Mouse (Mus musculus) urinary bladder, adult 2 months (tissue): Measurements from ENCODE around the gene Mcm10. TPM values are rescaled to one million over a fixed set of nuclear protein-coding genes. Genes with fewer than 3 reads are reported as not detected.

Source experiments
- DNase-seq: peaks from one replicate; pipeline ENCODE4 v3.0.0; 2022; ENCODE audit warnings: low spot score
- polyA plus RNA-seq: library from polyadenylated mRNA; depleted of rRNA; stranded (reverse); fragments of >200 nt; gene quantifications from 2 replicates; pipeline ENCODE4 v1.2.3, GENCODE M21; 2012

Gene Mcm10
- polyA plus RNA-seq, 1 experiment, result 1.4 TPM

DNA sequence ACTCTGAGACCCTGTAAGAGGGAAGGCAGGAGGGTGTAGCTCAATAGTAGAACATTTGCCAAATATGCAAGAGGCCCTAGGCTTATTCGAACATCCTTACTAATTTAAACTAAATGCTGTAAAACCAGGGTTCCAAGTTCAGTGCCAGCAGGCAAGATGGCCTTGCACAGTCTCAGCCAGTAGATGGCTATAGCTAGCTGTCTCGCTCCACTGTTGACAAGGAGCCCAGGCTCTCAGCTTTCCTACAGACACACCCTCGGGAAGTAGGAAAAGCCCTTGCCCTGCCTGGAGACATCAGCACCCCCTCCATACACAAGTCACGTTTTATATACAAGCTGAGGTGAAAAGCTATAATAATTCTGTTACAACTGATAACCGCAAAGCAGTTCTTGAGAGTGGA, 20.1 kb upstream of the Mcm10 start:
- DNase-seq, result no peak

GRCm38 (mm10) chr2:5031215-5031614, 18.6 kb upstream of the Mcm10 start:
- DNase-seq, result no peak

GRCm38 (mm10) chr2:5029808-5030207, 17.2 kb upstream of the Mcm10 start:
- no peak for DNase-seq

- DNase-seq, result no peak
Observed at GRCm38 (mm10) chr2:5028047-5028446, 15.5 kb upstream of the Mcm10 start.

DNA sequence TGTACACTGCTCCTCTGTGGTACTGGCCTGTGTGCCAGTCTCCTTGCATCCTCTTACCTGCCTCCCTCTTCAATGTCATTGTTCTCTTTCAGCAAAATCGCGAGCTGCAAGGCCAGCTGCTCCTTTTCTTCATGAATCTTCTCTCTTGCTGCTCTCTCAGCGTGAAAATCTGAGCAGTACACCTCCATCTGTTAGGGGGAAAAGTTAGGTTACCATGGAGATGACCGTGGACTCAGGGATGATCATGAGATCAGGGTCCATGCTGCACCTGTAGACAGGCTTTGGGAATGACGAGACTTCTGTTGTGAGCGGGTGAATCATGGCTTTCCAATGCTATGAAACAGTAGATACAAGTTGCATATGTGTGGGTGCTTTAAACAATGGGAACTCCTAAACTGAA, 14.5 kb upstream of the Mcm10 start:
- no peak for DNase-seq

- no peak for DNase-seq
Observed at GRCm38 (mm10) chr2:5025162-5025733, 12.7 kb upstream of the Mcm10 start.

- no peak for DNase-seq
Observed at GRCm38 (mm10) chr2:5023699-5024399, 11.3 kb upstream of the Mcm10 start.

DNA sequence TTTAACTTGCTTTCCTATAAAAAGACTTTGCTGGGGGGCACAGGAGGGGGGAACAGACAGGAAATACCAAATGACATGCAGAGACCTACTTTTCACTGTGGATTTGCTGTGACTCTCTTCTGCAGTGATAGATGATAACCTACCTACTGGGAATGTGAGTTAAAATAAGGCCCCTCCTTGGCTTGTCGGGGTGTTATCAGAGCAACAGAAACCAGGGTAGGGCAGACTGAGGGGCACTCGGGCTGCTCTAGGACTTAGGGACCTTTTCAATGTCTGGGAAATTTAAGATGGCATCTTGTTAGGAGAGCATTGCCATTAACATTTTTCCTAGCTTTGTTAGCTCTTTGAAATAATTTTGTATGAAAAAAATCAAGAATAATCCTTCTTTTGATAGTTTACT, 10.7 kb upstream of the Mcm10 start:
- DNase-seq, result no peak

- DNase-seq, result no peak
Observed at GRCm38 (mm10) chr2:5019708-5020107, 7.1 kb upstream of the Mcm10 start.

- DNase-seq, result no peak
Observed at GRCm38 (mm10) chr2:5016922-5017321, 4.3 kb upstream of the Mcm10 start.

DNA sequence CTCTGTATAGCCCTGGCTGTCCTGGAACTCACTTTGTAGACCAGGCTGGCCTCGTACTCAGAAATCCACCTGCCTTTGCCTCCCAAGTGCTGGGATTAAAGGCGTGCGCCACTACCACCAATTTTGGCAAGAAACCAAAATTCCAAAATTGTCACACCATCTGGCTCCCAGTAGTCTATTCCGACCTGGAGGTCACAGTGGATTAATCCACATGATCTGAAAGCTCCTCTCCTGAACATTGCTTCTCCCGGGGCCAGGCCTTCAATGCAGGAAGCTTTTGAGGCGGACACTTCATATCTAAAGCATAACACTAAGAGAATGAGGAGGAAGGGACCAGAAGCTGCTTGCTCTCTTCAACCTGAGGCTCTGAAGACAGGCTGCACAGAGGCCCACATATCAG, 2.9 kb upstream of the Mcm10 start:
- no peak for DNase-seq

DNA sequence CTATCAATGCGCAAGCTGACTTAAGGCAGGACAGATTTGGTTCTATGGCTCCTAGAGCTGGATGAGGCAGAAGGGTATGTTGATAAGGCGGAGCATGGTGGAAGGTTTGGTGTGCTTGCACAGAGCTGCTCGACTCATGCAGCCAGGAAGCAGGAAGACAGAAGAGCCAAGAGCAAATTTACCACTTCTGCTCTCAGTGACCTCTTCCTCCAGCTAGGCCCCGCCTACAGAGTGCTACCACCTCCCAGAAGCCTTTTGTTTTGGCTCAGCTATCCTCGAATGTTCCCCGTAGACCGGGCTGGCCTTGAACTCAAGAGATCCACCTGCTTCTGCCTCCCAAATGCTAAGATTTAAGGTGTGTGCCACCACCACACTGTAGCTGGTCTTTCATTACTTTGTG, 2.0 kb upstream of the Mcm10 start:
- DNase-seq, result no peak

- DNase-seq, result no peak
Observed at GRCm38 (mm10) chr2:5011898-5012490, 597 bp downstream of the Mcm10 start.

DNA sequence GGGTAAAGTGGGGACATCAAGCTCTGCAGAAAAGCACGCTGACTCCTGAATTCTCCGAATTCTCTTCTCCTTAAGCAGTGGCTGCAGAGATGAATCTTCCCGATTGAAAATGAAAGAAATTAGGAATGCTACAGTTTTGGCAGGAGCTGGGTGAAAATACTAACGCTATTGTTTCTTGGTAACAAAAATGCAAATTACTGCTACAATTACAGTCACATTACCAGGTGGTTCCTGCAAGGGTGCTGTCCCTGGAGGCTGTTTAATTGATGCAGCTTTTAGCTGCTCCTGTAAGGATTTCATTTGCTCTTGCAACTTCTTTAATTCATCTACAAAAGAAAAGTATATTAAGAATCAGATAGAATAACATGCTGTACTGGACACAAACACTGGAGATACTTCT, 5.5 kb downstream of the Mcm10 start:
- DNase-seq, result no peak

GRCm38 (mm10) chr2:5001266-5001665, 11.3 kb downstream of the Mcm10 start:
- DNase-seq, result no peak

- DNase-seq, result no peak
Observed at GRCm38 (mm10) chr2:4998905-4999304, 13.7 kb downstream of the Mcm10 start.

DNA sequence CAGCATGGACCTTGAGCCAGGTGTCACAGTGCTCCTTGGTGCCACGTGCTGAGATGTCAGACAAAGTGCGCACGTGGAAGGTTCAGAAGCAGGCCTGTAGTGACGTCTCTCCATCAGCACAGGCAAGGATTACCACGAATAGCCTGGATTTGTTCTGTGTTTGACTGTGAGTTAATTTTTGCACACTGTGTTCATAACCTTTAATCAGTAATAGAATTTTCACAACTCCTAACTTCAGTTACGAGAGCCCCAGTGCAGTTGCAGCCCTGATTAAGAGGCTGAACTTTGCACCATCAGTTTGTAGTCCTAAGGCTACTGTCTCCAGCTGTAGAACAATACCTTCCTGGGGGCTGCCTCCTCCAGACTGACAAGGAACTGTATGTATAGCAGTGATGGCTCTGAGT, 16.2 kb downstream of the Mcm10 start:
- no peak for DNase-seq

- no peak for DNase-seq
Observed at GRCm38 (mm10) chr2:4995646-4996045, 16.9 kb downstream of the Mcm10 start.

GRCm38 (mm10) chr2:4994436-4994835, 18.2 kb downstream of the Mcm10 start:
- DNase-seq, result no peak

DNA sequence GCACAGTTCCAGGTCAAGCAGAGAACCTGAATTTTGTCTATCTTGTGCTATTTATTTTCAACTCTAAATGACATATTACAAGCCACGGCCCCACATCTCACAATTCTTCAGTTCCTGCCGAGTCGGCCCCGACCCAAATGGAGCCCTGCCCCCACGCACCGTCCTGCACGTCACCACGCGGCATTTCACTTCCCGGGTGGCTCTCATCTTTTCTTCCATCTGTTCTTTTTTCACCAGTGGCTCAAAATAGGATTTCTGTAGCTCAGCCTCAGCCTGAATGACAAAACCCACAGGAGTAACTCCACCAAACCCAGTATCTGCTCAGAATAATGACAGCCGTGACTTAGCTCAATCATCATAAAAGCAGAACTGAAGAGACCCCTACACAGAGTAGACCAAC, 19.0 kb downstream of the Mcm10 start:
- no peak for DNase-seq

DNA sequence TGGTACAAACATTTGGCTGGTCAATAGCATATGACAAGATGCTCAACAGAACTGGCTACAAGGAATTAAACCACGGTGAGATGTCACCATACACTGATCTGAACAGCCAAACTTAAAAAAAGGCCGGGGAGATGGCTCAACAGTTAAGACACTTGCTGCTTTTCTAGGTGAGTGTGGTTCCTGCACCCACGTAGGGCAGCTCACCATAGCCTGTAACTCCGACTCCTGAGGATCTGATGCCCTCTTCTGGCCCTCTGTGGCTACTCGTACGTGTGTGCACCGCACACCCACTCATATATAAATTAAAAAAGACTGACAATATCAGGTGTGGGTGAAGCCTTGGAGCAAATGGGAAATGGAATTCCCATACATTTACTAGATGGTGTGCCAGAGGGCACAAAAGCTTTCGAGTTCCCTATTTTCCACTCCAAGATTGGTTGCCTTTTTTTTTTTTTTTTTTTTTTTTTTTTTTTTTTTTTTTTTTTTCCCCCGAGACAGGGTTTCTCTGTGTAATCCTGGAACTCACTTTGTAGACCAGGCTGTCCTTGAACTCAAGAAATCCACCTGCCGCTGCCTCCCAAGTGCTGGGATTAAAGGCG, 23.7 kb downstream of the Mcm10 start:
- no peak for DNase-seq

DNA sequence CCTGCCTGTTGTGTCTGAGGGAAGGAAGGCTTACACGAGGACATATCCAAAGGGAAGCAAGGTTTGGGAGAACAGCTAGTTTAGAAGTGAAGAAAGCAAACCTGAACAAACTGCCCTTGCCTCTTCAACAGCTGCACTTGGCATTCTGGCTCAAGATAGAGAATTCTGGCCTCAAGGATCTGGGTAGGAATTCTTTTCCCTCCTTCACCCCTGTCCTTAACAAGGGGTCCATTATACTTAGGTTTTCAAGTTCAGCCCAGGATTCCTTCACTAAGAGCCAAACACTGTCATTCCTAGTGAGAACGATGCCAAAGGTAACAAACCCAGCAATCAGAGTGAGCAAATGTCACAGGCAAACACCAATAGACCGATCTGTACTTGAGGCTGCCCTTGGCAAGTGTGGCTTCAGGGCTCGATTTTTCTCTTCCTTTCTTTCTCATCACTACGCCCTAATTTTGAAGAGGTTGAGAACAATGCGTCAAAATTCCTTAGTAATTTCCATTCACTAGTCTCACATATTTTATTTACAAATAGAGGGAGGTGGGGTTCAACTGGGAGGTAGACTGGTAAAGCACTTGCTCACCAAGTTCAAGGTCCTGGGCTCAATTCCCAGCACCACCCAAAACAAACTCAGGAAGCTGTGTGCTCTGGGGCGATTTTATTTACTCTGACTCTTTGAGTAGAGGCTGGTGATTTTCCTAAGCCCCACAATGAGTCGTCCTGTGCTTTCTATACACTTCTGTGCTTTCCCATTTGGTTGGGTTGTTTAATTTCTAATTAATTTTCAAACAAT, 25.0 kb downstream of the Mcm10 start:
- no peak for DNase-seq
